Mouse (Mus musculus) layer of hippocampus, adult 9-11 months (tissue): ENCODE measurements around the gene Gbp2b.
A peak's percentile ranks its signal among the peaks of the same experiment; 100 is the strongest.
"Not testable (repeated sequence)": the region's sequence is repeated elsewhere in the genome, so short reads cannot be mapped to it uniquely, and the experiment has no call there.

Experiments
- DNase-seq: peaks from one replicate; pipeline ENCODE4 v3.0.0; 2022

The Gbp2b gene

DNA sequence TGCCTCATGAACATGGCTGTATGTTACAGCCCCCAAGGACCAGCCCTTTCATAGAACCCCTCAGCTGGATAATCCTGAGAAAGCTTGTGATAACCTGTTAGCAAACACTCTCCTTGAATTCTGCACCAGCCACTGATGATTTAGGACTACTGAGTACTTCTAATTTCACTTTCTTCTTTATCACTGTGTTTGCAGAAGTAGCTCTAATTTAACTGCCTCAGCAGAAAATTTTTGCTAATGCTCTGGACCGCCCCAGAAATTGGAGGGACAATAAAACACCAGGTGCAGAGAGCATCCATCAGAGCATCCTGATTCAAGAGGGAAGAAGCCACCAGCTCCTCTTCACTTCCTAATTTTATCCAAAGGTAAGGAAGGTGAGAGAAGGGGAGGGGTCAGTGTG is at the start of gene Gbp2b:
Gene Gbp2b, plus strand, starts transcription at position 301 of the 400 bp plus-strand sequence.
- DNase-seq = no peak

DNA sequence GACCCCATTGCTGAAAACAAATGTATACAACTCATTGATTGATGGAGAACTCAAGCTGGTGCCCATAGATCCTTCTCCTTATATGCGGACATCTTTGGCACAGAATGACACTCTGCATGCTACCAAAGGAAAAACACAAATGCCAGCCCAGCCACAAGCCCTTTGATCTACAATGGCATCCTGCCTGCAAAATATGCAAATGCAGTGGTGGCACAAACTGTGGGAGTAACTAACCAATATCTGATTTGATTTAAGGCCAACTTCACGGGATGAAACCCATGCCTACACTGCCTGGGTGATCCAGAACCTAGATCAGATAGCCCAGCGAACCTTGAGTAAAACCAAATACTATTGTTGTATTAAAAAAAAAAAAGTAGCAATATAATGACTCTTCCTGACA is 48.0 kb upstream of the Gbp2b start:
- no peak for DNase-seq

DNA sequence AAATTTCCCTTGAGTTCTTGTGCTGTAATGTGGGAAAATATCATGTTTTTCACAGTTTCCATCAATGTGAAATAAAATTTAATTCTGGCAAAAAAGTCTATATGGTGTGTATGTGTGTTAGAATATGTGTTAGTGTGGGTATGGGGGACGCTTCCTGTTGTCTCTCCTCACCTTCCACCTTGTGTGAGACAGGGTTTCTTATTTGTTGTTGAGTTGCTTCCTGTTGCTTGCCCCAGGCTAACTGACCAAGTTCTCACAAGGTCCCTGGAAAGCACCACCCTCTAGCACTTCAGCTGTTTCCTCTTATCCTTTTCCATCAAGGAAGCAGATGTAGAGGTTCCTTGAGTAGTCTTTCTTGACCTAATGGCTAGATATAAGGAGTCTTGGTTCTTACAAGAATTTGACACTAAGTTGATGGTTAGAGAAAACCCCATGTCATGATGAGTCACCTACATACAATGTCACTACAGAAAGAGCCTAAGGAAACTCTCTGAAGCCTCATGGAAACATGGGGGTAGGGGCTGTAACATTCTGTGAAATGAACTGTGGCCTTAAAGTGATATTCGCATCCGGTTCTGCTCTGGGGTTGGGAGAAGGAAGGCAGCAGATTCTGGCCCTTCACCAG is 44.5 kb upstream of the Gbp2b start:
- no peak for DNase-seq

DNA sequence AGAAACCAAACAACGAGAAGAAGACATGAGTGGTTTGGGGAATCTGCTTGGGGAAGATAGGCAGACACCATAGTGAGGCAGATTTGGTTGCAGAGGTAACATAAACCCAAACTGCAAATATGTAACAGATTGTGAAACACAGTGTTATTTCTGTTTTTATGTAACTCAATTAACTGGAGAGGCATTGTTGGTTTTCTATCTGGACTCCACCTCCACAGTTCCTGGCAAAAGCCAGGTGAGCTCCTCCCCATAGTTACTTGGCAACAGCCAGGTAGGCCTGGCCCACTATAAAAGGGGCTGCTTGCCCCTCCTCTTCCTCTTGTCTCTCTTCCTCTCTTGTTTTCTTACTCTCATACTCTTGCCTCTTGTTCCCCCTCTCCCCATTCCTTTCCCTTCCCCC is 40.0 kb upstream of the Gbp2b start:
- DNase-seq = no peak

GRCm38 (mm10) chr3:142555623-142556022 is 39.0 kb upstream of the Gbp2b start:
- no peak for DNase-seq

DNA sequence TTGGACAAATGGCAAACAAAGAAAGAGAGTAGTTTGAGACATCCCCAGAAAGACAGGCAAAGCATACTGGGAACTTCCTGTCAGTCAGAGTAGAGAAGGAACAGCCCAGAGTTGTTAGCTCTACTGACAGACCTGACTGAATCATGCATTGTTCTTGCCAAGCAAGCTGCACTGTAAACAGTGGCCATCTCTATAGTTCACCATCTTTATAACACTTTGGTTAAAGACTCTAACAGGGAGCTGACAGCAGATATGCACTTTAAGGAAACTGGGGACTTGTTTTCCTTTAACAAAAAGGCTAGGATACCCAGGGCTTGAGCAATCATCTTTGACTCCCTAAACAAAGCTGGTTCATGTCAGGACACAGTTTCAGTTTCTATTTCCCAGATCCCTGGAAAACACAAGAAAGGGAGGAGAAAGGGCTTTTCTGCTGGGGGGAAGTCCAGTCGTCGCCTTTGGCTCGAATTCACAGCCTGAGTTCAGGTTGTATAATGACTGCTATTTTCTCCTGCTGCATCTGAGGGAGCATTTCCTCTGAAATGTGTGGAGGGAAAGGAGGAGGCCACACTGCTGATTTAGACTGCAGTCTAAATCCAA is 34.9 kb upstream of the Gbp2b start, which contains the start of gene Gbp3:
Gene Gbp3, plus strand, starts transcription at position 395 of the 597 bp plus-strand sequence.
- no peak for DNase-seq

DNA sequence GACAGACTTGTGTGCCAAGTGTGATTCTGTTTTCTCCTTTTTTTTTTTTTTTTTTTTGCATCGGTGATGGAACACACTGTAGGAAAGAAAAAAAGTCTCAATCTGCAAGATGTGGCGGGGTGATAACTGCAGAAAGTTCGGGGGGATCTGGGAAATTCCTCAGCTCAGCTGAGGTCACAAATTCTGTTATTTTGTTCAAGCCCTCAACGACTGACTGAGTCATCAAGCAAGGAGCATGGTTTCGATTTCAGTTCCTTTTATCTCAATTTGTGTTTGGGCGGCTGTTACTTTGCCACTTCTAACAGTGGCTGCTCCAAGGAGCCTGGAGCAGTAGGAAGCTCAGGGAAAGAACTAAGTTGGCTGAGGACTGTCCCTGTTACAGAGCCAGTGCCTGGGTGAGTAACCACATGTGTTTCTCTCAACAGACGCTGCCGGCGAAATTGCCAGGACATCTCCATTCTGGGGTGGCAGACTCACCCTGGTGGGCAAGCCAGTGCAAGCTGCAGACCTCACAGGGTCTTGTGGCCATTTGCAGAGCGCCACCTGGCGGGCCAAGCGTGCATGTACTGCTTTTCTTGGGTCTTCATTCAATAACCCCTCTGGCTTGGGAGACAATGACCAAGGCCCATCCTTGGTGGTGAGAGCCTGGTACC is 34.2 kb upstream of the Gbp2b start:
- DNase-seq = peak; percentile 76

- DNase-seq = no peak
Measured at GRCm38 (mm10) chr3:142561045-142561646, 33.5 kb upstream of the Gbp2b start.

GRCm38 (mm10) chr3:142561666-142562065 is 33.0 kb upstream of the Gbp2b start:
- no peak for DNase-seq

- DNase-seq = not testable (repeated sequence)
Measured at GRCm38 (mm10) chr3:142567490-142567889, 27.2 kb upstream of the Gbp2b start.

DNA sequence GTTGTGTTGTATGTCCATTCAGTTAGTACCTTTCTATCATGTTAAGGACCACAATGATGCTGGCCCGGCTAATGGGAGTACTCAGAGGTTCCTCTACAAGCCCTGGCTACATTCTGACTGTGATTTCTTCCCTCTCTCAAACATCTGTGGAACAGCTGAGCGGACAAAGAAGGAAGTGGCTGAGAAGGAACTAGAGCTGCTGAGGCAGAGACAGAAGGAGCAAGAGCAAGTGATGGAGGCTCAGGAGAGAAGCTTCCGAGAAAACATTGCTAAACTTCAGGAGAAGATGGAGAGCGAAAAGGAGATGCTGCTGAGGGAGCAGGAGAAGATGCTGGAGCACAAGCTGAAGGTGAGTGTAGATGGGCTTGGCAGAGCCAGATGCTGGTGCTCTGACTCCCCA is 23.9 kb upstream of the Gbp2b start:
- no peak for DNase-seq

DNA sequence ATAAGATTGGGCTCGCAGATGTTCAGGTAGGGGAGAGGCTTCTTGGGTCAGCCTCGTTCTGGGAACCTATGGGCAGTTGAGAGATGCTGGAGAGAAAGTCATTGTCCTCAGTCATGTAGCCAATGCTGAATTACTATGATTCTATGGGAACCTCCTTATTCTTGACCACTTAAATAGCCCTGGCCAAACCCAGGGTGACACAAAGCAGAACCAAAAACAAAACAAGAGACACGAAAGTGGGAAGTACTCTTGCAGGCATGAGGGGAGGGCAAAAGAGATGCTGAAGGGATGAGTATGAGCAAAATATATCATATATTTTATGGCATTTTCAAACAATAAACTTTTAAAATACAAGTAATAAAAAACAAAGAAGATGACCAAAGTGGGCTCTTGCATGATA is 17.5 kb upstream of the Gbp2b start:
- no peak for DNase-seq

DNA sequence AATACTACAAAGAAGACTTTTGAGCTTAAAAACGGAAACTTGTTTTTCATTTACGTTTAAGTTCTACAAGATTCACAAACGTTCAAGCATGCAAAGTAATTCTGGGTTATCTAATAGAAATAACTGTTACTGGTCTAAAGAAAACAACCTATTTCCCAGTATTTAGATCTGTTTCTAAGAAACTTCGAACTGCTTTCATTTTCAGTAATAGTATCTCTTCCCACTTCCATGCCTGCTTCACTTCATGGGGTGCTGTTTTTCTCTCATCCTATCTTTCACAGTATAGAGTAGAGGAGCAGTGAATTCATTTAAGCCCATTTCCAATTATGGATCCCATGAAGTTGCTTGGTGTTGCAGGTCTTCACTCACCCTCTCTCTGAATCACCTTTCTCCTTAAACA is 16.3 kb upstream of the Gbp2b start:
- DNase-seq = no peak

- no peak for DNase-seq
Measured at GRCm38 (mm10) chr3:142583067-142583466, 11.6 kb upstream of the Gbp2b start.

- DNase-seq = no peak
Measured at GRCm38 (mm10) chr3:142587386-142587785, 7.3 kb upstream of the Gbp2b start.

GRCm38 (mm10) chr3:142588888-142589287 is 5.8 kb upstream of the Gbp2b start:
- no peak for DNase-seq

DNA sequence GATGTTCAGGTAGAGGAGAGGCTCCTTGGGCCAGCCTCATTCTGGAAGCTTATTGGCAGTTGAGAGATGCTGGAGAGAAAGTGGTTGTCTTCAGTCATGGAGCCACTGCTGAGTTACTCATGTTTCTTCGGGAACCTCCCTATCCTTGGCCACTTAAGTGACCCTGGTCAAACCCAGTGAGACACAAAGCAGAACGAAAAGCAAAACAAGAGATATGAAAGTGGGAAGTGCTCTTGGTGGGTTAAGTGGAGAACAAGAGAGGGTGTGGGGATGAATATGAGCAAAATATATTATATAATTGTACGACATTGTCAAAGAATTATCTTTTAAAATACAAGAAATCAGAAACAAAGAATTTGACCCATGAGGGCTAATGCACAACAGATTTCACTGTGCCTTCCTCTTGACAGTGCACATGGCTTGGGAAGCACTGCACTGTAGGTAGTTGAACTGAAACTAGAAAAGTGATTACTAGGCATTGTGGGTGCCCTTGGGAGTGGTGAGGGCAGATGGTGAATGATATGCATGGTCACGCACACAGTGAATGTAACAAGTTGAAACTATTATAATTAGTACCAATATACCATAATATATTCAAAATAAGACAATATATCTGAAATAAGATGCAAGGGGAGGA is 4.1 kb upstream of the Gbp2b start:
- DNase-seq = no peak

DNA sequence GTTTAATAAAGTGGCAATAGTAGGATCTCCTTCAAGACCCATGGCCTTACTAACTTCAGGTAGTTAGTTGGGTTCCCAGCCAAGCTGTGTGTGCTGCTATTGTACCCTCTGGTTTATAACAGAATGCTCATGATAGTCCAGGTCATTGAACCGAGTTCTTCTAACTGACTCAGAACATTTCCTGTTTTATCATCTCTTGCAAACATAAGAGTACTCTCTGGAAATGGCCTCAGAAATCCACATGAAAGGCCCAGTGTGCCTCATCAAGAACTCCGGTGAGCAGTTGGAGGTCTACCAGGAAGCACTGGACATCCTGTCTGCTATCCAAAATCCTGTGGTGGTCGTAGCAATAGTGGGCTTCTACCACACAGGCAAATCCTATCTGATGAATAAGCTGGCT is 3.3 kb downstream of the Gbp2b start:
- DNase-seq = no peak

- no peak for DNase-seq
Measured at GRCm38 (mm10) chr3:142601675-142602074, 7.0 kb downstream of the Gbp2b start.

DNA sequence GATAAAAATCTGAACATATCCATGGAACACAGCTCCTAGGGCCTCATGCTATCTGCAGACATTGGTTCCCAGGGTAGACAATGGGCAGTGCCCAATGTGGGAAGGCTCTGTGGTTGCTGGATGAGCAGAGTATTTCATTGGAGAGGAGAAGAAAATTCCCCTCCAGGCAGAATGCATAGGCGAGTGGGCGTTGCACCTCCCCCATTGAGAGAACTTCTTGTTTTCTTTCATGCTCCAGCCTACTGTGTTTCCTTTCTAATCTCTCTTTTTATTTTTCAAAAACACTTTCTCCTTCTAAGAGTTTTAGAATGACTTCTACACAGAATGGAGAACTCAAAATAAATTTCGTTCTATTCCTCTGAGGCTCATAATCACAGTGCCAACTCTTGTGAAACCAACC is 24.0 kb downstream of the Gbp2b start:
- DNase-seq = no peak

DNA sequence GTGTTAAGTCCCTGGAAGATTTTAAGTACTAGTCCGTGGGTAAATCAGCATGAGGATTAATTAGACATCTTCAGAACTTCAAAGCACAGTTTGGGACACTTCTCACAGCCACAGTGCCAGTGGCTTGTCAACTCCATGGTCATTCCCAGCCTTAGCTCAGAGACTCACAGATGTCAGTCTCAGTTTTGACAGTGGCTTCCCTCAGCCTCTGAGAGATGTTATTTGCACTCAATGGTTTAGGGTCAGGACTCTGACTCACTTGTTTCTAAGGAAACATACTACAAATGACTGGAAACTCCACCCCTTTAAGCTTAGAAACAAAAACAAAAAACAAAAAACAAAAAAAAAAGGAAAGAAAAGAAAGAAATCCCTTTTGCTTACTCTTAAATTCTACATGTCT is 25.0 kb downstream of the Gbp2b start:
- DNase-seq = no peak

GRCm38 (mm10) chr3:142620111-142620955 is 25.7 kb downstream of the Gbp2b start, which contains the start of gene Gbp2:
Gene Gbp2 (plus strand): TSS chr3:142620602.
- no peak for DNase-seq
